Mouse (Mus musculus) forelimb bud, embryonic 11.5 days (tissue): Measurements from ENCODE around the gene Klf9.
"Not testable (repeated sequence)": the region's sequence is repeated elsewhere in the genome, so short reads cannot be mapped to it uniquely, and the experiment has no call there.

Experiments used
- DNase-seq: peaks from one replicate; pipeline ENCODE4 v3.0.0-alpha.2; 2012; ENCODE audit warnings: low read depth, low spot score

Gene Klf9

DNA sequence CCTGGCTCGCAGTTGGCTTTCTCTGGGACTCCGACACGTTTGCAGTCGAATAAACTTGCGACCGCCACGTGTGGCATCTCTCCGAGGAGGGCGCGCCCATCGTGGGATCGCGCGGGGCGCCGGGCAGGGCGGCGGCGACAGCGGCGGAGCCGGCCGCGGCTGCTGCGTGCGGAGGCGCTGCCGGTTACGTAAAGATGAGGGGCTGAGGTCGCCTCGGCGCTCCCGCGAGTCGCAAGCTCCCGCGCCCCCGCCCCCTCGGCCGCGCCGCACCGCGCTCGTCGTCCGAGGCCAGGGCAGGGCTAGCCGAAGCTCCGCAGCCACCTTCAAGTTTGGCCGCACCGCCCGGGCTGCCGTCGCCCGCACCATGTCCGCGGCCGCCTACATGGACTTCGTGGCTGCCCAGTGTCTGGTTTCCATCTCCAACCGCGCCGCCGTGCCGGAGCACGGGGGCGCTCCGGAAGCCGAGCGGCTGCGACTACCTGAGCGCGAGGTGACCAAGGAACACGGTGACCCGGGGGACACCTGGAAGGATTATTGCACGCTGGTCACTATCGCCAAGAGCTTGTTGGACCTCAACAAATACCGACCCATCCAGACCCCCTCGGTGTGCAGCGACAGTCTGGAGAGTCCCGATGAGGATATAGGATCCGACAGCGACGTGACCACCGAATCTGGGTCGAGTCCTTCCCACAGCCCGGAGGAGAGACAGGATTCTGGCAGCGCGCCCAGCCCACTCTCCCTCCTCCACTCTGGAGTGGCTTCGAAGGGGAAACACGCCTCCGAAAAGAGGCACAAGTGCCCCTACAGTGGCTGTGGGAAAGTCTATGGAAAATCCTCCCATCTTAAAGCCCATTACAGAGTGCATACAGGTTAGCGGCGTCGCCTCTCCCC is 610 bp downstream of the Klf9 start:
- DNase-seq = no peak

DNA sequence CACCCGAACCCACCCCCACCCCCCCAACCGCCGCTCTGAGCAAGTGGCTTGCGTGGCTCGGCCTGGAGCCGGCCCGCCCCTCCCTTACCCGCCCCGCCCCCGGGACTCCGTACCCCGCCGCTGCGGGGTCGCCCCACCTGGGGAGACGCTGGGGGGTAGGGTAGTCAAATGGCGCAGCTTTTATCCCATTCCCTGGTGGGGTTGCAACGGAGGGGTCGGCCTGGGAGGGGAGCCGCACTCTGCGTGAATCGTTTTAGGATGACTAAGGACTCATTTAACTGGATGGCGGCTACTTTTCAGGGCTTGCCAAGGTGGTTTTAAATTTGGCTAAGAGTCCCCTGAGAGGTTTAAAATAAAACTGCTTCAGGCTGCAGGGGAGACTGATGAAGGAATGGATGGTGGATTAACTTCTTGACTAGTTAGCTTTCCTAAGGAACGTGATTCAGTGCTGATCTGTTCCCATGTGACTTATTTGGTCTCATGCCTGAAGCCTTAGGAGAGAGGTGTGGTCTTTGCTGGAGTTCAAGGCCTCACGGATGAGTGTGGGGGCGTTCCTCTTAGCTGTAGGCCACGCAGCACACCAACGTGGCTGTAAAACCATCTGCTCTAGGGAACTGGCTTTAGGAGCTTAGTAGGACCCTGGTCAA is 1.5 kb downstream of the Klf9 start:
- DNase-seq = no peak

DNA sequence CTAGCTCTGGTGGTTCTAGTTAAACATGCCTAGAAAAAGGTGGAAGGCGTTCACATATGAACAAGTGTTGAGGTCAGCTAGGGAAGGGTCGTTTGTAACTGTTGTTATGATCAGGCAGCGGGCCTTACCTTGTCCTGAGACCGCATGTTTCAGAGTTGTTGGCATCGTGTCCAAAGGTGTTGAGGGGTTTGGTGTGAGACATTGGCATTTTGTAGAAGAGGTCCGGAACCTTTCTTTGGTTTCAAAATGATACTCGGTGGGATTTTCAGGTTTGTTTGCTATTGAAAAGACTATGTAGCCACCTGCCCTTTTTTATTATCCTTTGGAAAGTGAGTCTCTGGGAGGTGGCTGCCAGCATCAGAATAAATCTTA is 2.0 kb downstream of the Klf9 start:
- DNase-seq = no peak

DNA sequence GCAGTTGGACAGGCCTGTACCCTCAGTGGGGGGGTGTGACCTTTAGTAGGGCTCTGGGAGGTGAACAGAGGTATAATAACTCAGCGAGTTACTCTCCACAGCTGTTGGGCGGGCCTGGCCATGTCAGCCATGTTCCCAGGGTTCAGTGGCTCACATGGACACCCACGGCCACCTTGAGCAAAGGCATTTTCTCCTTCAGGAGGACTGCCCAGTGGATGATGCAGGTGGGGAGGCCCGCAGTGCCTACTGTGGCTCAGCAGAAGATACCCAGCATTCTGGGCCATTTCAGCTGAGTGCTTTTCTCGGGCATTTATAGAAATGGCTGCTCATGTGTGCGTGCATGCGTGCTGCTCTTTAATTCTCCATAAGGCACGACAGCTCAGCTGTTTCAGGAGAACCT is 2.5 kb downstream of the Klf9 start:
- DNase-seq = no peak

DNA sequence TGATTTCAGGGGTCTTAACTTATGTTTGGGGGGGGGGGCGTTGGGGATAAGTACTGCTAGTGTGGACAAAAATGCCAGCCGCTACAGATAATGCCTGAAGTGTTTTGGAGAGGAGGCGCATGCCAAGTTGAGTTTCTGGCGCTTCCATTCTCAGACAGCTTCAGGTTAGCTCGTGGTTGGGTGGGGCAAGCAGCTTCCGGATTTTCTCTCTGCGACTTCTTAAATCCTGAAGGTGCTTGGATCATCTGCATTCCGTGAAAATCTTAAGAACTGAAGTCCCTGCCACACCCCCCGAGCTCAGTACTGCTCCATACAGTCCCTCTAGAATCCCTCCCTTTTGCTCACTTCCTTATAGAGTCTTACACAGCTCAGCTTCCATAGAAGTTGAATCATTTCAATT is 3.0 kb downstream of the Klf9 start:
- no peak for DNase-seq

DNA sequence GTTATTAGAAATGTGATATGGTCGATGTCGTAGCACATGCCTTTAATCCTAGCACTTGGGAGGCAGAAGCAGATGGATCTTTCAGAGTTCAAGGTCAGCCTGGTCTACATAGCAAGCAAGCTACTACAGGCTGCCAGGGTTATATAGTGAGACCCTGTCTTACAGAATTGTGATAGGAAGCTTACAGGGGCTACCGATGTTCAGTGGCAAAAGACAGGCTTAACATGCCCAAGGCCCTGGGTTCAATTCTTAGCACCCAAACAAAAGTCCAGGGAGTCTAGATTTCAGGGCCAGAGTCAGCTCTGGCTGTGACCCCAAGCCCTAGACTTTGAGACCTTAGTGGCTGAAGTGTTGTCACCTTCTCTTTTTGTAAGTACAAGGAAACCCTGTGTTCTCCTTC is 4.1 kb downstream of the Klf9 start:
- no peak for DNase-seq

DNA sequence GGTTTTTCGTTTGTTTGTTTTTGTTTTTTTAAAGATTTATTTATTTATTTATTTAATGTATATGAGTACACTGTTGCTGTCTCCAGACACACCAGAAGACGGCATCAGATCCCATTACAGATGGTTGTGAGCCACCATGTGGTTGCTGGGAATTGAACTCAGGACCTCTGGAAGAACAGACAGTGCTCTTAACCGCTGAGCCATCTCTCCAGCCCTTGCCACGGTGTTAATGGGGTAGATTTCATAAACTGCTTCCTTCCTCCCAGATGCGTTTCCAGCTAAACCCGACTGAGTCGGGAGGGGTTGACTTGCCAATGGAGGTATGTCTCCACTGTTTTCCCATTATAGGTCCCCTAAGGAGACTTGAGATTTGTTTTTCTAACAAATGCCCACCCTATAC is 4.5 kb downstream of the Klf9 start:
- not testable (repeated sequence) for DNase-seq

DNA sequence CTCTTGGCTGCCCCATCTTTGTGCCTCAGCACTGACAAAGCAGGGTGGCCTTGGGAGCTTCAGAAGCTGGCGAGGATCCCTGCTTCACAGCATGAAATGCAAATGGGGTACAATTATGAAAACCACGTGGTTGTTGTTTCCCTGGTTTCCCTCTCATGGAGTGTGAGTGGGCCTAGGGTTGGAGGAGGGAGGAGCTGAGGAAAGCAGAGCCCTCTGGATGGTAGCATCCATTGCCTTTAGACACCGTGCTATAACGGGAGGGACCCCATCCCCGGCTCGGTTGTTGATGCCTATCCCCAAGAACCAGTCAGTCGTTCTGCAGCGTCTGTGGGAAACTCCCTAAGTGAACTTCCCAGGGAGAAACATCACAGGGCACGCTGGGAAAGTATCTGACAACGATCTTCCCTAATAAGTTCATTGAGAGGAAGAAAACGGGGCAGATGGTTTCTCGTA is 5.4 kb downstream of the Klf9 start:
- no peak for DNase-seq

DNA sequence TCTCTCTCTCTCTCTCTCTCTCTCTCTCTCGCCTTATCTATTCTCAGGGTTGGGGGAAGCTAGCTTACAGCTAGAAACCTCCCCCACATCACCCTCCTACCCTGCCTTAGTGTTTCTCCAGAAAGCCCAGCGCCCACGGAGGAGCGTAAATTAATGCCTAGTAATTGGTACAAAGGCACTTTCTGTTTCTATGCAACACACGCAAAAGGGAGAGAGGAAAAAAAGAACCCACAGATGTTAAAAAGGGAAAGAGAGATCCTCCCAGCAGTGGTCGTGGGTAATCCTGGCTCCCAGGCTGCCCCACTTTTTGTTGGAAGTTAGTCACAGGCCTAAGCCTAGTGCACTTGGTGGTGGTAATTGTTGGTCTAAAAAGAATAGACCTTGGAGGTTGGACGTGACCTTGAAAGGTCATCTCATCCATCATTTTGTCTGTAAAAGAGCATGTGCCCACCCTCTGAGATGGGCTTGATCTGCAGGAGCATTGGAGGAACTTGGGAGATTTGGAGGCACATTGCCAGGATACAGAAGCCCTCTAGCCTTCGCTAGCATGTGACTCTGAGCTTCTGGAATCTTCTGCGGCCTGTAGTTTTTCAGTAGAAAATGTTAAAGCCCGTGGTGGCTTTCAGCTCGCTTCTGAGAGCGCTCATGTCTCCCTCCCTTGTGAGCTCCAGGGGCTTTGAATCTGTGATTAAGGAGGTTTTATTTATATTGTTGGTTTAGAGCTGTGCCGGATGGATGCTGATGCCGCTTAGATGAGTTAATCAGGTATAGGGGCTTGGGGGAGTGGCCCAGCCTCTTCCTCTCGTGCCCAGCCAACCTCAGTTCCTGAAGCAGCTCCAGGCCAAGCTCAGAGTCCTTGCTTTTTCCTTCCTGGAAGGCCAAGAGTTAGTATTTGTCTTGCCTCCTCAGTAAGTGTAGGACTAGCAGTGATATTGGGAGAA is 6.3 kb downstream of the Klf9 start:
- DNase-seq = no peak

DNA sequence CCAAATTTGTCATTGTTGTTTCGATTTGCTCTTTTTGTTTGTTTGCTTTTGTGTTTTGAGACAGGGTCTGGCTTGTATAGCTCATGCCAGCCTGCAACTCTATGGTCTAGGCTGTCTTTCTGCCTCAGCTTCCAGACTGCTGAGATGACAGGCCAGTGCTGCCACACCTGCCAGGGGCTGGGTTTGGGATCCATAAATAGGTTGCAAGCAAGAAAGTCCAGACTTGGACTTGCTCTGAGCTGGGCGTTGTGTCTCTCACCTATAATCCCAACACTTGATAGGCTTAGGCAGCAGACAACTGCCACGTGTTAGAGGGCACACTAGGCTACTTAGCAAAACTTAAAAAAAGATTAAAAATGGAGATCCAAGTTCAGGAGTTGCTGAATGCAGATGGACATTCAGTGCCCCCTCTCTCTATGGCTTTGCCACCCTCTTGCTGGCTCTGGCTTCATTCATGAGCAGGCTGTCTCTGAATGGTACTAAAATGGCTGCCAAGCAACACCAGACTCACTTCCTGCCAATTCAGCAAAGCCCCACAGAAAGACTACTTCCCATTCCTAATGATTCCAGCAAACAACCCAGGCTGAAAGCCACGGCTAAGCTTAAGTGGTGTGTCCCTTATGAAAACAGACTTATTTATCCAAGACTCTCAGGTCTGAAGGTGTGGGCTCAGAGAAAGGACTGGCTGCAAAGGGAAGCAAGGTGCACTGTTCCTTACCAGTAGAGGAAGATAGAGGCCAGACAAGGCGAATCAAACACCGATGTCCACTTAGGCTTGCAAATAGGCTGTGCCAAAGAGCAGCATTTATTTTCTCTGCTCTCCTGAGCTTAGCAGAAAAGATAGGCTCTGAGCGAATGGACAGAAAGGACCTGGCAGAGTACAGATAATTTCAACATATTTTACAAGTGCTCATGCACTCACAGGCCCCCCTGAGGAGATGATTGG is 8.7 kb downstream of the Klf9 start:
- no peak for DNase-seq

DNA sequence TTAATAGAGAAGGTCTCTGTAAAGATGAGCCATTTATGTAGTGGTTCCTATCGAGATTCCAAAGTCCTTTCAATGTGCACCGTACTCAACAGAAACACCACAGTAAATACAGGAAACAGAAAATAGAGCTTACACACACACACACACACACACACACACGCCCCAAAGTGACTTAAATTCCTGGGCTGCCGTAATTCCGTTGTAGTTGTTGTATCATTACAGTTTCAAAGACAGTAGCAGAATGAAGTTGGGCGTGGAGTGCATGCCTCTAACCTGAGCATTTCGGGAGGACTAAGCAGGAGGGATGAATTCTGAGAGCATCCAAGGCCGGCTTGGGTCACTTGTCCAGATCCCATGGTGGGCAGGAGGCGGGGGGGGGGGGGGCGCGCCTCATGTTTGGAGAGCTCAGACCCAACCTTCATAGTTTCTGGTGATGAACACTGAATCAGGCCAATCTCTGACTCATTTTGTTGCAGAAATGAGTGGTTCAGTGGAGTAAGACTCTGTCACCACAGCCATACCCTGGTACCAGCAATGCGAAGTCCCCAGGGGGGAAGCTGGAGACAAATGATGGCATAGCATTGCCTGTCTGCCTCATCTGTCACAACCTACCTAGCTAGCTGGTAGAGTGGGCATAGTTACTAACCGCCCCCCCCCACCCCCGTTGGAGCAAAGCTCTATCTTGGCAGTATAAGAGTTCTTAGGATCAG is 9.7 kb downstream of the Klf9 start:
- DNase-seq = no peak

DNA sequence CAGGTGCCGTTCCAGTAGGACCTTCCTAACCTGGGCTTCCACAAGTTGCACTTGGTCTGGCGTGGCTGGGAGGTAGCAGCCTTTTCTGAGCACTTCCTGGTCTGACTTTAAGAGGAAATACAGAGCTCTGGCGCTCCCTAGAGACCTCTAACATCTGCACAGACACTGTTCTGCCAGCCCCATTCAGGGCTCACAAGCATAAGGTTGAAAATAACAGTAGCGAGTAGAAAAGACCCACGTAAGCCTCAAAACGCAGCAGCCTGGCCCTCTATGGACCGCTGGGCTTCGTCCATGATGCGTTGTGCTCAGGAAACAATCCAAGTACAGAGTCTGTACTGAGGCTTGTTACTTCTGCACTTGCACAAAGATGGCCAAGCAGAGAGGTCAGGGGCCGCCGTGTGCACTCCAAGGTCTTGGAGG is 10.6 kb downstream of the Klf9 start:
- DNase-seq = peak; percentile 40

DNA sequence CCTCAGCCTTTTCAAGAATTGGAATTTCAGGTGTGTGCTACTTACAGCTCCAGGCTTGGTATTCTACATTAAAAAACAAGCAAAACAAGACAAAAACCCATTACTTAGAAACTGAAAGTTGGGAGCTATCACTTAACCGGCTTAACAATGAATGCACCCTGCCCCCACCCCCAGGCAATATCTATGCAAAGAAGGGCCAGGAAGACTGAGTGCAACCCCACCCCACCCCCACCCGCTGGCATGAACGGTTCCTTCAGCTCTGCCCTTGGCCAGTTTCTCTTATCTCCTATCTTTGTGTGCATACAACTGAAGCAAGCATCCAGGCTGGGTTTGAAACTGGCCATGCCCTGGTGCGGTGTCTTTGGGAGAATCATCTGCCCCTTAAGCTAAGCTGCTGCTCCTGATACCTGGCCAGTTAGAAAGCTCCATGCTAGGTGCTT is 11.2 kb downstream of the Klf9 start:
- DNase-seq = no peak

DNA sequence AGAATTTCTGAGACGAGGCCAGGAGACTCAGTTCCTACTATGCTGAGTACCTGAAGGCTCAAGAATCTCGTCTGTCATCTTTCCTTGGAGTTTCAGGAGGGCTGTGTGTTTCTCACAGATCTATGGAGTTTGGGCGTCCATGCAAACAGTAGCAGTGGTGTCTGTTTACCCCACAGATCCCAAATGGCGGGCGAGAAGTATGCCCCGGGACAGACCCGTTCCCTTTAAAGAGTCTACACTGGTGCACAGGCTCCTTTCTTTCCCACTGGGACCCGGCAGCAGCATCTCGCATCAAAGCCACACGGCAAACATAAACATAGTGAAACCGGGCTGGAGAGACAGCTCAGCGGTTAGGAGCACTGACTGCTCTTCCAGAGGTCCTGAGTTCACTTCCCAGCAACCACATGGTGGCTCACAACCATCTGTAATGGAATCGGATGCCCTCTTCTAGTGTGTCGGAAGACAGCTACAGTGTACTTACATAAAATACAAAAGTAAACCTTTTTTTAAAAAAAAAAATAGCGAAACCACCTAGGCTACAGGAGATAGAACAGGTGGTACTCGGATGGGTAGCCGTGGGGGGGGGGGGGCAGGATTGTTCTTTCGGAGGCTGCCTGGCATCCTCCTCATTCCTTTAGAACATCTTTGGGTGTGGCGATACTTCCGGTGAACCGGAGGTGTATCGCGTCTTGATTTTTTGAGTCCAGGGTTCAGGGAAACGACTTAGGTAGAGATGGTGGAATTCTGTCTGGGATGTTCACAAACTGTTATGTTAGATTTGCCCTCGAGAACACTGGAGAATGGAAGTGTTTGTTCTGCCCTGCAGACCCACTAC is 12.0 kb downstream of the Klf9 start:
- DNase-seq = no peak

DNA sequence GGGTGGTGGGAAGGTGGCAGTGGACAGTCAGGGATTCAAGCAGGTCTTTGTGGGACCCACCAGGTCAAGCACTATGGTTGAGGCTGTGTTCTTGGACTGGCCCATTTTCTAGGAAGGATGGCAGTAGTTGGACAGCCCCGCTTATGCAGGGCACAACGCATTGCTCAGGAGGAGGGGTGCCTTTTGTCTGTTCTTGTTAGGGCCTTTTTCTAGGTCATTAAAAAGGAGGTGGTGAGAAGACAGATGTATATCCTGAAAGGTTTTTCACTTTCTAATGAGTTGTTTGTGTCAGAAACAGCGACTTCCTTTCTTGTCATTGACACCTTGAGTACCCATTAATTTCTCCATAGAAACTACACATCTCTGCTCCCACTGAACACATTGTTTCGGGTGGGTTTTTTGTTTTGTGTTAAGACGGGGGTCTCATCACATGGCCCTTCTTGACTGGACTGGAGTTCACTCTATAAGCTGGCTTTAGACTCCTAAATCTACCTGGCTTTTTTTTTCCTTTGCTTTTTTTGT is 12.6 kb downstream of the Klf9 start:
- DNase-seq = no peak

DNA sequence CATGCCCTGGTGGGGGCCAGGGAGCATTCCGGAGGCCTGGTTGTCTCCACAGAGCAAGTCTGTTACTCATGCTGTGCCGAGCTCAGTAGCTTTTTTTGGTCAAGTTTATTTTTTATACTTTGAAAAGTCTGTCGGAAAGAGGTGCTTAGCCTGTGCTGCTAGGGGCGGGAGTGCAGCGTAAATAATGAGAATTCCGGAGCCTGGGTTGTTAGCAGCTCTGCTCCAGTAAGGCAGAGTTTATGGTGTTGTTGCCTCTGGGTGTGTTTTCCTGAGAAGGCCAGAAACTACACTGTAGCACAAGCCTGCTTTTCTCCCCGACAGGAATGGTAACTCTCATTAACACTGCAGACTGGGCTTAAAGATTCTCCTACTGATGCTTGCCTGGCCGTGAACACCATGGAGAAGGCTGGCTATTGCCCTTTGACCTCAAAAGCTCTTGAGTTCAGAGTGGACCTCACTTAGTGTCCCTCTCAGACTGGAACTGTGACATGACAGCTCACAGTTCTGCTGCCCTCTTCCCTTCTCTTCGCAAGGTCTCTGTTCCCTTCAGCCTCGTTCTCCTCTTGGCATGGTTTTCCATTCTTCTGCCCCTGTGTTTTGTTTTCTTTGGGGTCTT is 18.9 kb downstream of the Klf9 start:
- DNase-seq = no peak

DNA sequence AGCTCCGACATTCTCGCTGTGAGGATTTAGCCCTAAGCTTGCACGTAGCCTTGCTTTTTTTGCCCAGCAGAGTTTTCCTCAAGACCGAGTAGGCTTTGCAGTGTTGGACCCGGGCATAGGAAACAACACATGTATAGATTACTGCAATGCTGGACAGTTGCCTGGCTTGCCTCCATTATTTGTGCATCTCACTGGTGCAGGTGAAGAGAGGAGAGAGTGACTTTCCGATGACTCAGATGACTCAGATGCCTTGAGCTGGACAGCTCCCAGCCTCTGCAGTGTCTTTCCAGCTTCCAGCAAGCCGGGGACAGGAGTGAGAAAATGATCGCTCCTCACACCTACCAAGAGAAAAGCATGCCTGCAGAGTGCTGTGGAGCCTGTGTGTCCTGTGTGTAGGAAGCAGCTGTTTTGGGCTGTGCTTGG is 21.4 kb downstream of the Klf9 start:
- DNase-seq = no peak

DNA sequence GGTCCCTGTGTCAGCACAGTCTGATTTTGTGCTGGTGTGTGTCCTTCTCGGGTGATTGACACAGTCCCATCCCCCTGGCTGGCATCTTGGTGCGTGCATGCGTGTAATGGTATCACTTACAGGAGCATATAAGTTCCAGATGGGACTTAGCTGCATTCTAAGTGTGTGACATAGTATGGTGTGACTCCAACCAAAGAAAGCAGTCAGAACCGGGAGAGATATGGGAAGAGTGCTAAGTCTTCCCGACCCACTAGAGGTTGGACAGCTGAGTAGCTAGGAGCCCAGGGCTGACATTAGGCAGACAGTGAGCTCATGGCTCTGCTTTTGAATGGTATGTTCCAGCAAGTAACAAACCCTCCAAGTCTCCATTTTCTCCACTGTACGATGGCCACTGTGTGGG is 21.9 kb downstream of the Klf9 start:
- no peak for DNase-seq

DNA sequence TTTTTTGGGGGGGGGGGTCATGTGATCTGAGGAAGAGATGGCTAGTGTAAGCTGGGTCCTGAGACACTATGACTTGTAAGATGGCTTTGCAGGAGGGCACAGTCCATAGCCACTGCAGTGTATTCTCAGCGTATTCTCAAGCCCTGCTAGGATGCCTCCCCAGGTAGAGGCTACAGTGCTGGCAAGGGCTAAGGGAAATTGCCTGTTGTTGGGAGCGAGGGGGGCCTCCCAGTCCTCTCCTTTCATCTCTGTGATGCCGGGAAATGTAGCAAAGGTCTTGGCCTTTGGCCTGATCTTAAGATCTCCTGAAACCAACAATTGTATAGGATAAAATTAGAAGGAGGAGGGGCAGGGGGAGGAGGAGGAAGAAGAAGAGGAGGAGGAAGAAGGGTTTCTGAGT is 22.3 kb downstream of the Klf9 start:
- DNase-seq = no peak
